Mouse (Mus musculus) hindbrain, embryonic 15.5 days (tissue): ENCODE data around the gene Slc39a1. TPM values are rescaled to one million over a fixed set of nuclear protein-coding genes. Genes with fewer than 3 reads are reported as not detected.

ENCODE experiments used
- ATAC-seq: fragments of 200-750 bp; cut with Nextera tagmentation; 2 replicates; pipeline ENCODE4 v1.8.0; 2017; ENCODE audit warnings: low read depth, moderate number of reproducible peaks, moderate TSS enrichment; ENCODE audit not compliant: low FRiP score
- H3K27ac ChIP-seq: fragments of 300-500 bp; sonication (generic); replicated peaks from 2 replicates; pipeline ENCODE4 v1.5.1; 2015; ENCODE audit warnings: mild to moderate bottlenecking, inconsistent platforms
- H3K27me3 ChIP-seq: fragments of 300-500 bp; sonication (generic); 2 replicates; pipeline ENCODE4 v1.6.1; 2015; ENCODE audit warnings: control low read depth, inconsistent platforms
- H3K36me3 ChIP-seq: fragments of 300-500 bp; sonication (generic); 2 replicates; pipeline ENCODE4 v1.6.1; 2015; ENCODE audit warnings: control low read depth, inconsistent platforms
- H3K4me1 ChIP-seq: fragments of 300-500 bp; sonication (generic); replicated peaks from 2 replicates; pipeline ENCODE4 v1.6.1; 2015; ENCODE audit warnings: control low read depth, inconsistent platforms
- H3K4me2 ChIP-seq: fragments of 300-500 bp; sonication (generic); 2 replicates; pipeline ENCODE4 v1.6.1; 2015; ENCODE audit warnings: moderate library complexity, mild to moderate bottlenecking, inconsistent platforms
- H3K4me3 ChIP-seq: fragments of 300-500 bp; sonication (generic); 2 replicates; pipeline ENCODE4 v1.5.1; 2015; ENCODE audit warnings: mild to moderate bottlenecking, inconsistent platforms
- H3K9ac ChIP-seq: fragments of 300-500 bp; sonication (generic); 2 replicates; pipeline ENCODE4 v1.6.1; 2015; ENCODE audit warnings: inconsistent platforms
- H3K9me3 ChIP-seq: fragments of 300-500 bp; sonication (generic); 2 replicates; pipeline ENCODE4 v1.6.1; 2016; ENCODE audit warnings: control low read depth, inconsistent platforms
- WGBS: fragments of 180-500 bp; shearing (Covaris S2); methylation state at CpG from one replicate; pipeline ENCODE4 v1.1.7; 2015; 5-methylcytosine and 5-hydroxymethylcytosine counted together
- polyA plus RNA-seq: library from polyadenylated mRNA; unstranded; fragments of >200 nt; fragmentation: Nextera tagmentation; extraction: Ambion mirVana; gene quantifications from 2 replicates; pipeline ENCODE4 v1.2.1, GENCODE M21; 2015

The Slc39a1 gene
- polyA plus RNA-seq, 1 experiment from 2014 or later = 52.1 TPM

GRCm38 (mm10) chr3:90256731-90257530 lies 9.0 kb downstream of the Slc39a1 start:
- Histone ChIP-seq H3K36me3 (peaks cover 50% of the 10 kb centered on the region), H3K4me2 (no peak overlapping the region), H3K4me3 (no peak overlapping the region), H3K4me1 (peaks cover 24% of the 10 kb centered on the region), H3K9ac (no peak overlapping the region), H3K27ac (no peak overlapping the region), H3K27me3 (no peaks in the 10 kb centered on the region), H3K9me3 (no peaks in the 10 kb centered on the region)
- no peak for ATAC-seq
- WGBS = 89% methylated on average over 19 of the region's 19 CpGs

DNA sequence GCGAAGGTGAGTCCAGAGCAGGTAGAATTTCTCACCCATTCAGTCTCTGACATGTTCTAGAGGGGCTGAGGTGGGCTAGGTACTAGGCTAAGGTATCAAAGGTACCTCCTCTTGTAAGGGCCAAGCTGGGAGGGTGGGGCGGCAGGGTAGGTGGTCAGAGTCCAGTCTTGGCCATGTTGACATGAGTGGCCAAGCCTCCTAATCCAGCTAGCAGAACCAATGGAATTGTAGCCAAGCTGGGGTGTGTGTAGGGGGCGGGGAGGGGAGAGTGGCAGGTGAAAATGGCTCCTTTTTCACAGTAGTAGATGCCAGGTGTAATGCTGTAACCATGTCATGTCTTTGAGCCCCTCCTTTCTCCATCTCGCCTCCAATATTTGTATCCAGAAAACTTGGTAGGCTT lies 10.5 kb downstream of the Slc39a1 start:
- H3K9me3 ChIP-seq = no peaks in the 10 kb centered on the region
- ATAC-seq = no peak
- H3K4me2 ChIP-seq = no peak overlapping the region
- no peak overlapping the region for H3K4me3 ChIP-seq
- H3K27ac ChIP-seq = no peak overlapping the region
- H3K36me3 ChIP-seq = peaks cover 66% of the 10 kb centered on the region
- no peak overlapping the region for H3K9ac ChIP-seq
- H3K27me3 ChIP-seq = no peaks in the 10 kb centered on the region
- H3K4me1 ChIP-seq = peaks cover 21% of the 10 kb centered on the region
- WGBS = 96% methylated on average over 4 of the region's 4 CpGs

GRCm38 (mm10) chr3:90263121-90263771 lies 15.3 kb downstream of the Slc39a1 start:
- ATAC-seq = no peak
- H3K27ac ChIP-seq = no peak overlapping the region
- no peaks in the 10 kb centered on the region for H3K27me3 ChIP-seq
- peaks cover 15% of the 10 kb centered on the region for H3K4me1 ChIP-seq
- H3K9me3 ChIP-seq = no peaks in the 10 kb centered on the region
- peaks cover 53% of the 10 kb centered on the region for H3K36me3 ChIP-seq
- no peak overlapping the region for H3K4me3 ChIP-seq
- H3K9ac ChIP-seq = no peak overlapping the region
- no peak overlapping the region for H3K4me2 ChIP-seq
- WGBS = 98% methylated on average over 5 of the region's 5 CpGs

DNA sequence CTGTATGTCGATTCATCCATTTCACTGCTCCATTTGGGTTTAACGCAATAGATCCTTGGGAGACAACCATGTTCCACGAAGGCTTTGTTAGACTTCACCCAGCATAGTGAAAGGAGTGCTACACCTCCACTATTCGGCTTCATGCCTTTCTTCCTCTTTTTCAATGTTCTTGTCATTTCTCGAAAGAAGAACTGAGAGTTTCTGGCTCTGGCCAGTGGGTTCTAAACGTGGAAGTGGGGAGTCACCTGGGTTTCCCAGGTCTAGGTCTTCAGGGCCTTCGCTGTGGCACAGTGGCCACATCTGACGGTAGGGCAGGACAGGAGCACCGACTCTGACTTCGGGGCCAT lies 16.7 kb downstream of the Slc39a1 start:
- 33% methylated on average over 10 of the region's 10 CpGs for WGBS
- ATAC-seq = no peak

DNA sequence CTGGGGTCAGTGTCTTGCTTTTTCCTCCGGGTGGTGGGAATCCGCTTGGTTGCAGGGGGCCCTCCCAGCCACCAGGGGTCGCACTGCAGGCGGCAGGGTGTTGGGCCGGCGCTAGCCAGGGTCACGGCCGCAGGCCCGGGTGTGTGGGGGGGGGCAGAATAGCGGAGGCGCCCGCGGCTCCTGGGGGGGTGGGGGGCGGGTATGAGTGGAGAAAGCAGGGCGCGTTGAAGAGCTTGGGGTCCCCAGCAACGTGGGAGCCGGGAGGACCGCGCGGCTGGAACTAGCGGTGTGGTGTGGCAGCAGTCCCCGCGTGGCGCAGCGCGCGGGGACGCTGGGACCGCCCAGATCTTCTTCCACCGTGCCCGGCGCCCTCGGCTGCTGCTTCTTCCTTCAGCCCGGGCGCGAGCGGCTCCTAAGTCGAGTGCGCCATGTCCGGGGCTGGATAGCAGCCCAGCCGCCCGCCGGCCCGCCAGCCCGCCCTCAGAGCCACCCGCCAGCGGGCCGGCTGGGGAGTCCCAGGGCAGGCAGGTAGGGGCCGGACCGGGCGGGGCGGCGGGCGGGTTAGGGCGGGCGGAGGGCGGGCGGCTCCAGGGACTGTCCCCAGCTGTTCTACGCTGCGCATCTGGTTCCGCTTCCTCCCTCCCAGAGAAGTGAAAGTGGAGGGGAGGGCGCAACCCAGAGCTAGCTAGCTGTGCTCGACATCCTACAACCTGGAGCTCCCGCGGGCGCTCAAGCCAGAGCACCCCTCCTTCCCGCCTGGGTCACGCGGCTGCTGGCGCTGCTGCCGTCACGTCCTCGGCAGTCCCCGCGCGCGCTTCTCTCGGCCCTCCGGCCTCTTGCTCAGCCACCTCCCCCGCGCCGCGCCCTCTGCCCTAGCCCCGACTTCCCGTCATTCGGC lies 17.3 kb downstream of the Slc39a1 start, which contains the start of gene Dennd4b:
Gene Dennd4b (plus strand): TSS at position 152 of the 898 bp plus-strand sequence.
- peak within 1 kb of the TSS; percentile 90 for H3K9ac ChIP-seq
- H3K27ac ChIP-seq = peak within 1 kb of the TSS; percentile 98
- H3K9me3 ChIP-seq = no peaks in the 10 kb centered on the region
- H3K4me2 ChIP-seq = peak within 1 kb of the TSS; percentile 90
- WGBS = under 1% methylated on average over 68 of the region's 87 CpGs
- H3K4me1 ChIP-seq = peaks cover 15% of the 10 kb centered on the region
- H3K36me3 ChIP-seq = peaks cover 33% of the 10 kb centered on the region
- peak; percentile 85 for ATAC-seq
- peak within 1 kb of the TSS; percentile 90 for H3K4me3 ChIP-seq
- no peaks in the 10 kb centered on the region for H3K27me3 ChIP-seq

More for the DNA sequence above, 16.7 kb downstream of the Slc39a1 start:
- H3K4me3 ChIP-seq = peak overlapping the region; percentile 90
- peak overlapping the region; percentile 90 for H3K9ac ChIP-seq
- peaks cover 40% of the 10 kb centered on the region for H3K36me3 ChIP-seq
- H3K4me1 ChIP-seq = peaks cover 15% of the 10 kb centered on the region
- no peaks in the 10 kb centered on the region for H3K27me3 ChIP-seq
- peak overlapping the region; percentile 98 for H3K27ac ChIP-seq
- H3K4me2 ChIP-seq = peak overlapping the region; percentile 90
- H3K9me3 ChIP-seq = no peaks in the 10 kb centered on the region

DNA sequence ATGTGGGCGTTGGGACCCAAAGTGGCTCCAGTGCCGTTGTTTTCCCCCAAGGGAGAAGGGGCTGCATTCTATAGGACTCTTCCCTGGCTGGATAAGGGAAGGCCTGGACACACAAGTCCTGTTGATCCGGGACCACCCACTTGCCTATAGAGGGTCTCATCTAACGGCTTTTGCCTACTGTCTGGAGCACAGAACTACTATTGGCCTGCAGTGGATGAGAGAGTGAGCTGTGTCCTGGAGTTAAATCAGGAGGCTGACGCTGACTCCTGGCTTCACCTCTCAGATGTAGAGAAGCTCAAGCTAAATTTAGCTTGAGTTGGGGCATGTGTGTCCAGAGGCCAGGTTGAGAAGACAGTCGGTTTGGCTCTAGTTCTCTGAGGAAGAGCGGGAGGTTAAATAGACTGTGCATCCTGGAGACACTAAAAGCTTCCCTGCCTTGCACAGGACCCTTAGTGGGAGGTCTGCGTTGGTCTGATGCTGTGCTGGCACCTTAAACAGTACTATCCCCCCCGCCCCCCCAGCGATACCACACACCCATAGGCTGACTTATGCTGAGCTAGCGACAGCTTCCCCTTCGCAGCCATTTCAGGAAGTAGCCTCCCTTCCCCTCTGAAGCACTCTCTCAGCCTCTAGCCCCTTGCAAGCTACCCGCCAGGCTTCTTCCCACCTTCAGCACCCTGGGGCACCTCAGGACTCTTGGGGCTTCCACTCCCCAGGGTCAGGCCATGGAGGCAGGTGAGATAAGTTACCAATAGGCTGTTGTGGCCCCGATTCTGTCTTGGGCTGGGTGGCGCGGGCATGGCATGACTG lies 18.2 kb downstream of the Slc39a1 start:
- H3K27me3 ChIP-seq = no peaks in the 10 kb centered on the region
- WGBS = 27% methylated on average over 16 of the region's 16 CpGs
- H3K9me3 ChIP-seq = no peaks in the 10 kb centered on the region
- H3K36me3 ChIP-seq = peaks cover 25% of the 10 kb centered on the region
- peaks cover 15% of the 10 kb centered on the region for H3K4me1 ChIP-seq
- peak overlapping the region; percentile 90 for H3K4me2 ChIP-seq
- ATAC-seq = peak; percentile 39; the same call in 1 of the 2 replicates
- peak overlapping the region; percentile 90 for H3K4me3 ChIP-seq
- peak overlapping the region; percentile 98 for H3K27ac ChIP-seq
- H3K9ac ChIP-seq = peak overlapping the region; percentile 90

DNA sequence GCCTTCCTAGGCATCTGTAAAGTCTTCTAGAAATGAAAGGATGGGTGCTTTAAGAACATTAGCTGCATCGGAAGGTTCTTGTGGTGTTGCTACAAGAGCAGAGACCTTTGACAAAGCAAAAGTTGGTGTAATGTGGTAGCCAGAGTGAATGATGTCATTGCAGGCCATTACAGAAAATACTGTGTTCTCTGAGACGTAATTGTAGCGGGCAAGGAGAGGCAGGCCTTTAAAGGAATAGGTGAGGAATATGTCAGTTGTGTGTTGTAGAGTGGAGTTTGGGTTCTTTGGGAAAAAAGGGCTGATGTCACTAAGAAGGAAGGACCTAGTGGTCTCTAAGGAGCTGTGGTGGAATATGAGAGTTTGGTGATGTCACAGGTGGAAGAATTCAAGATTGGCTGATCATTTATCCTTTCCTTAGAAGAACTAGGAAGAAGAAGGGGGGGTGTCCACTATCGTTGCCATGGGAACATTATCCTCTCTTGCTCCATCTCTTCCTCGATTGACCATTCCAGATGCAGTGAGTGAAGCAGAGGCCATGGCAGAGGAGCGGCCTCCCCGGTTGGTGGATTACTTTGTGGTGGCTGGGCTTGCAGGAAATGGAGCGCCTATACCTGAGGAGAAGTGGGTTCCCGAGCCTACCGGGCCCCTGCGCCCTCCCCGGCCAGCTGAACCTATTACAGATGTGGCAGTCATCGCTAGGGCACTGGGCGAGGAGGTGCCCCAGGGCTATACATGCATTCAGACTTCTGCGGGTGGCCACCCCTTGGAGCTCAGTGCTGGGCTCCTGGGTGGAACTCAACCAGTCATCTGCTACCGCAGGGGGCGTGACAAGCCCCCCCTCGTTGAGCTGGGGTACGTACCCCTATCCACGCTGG lies 19.2 kb downstream of the Slc39a1 start:
- WGBS = 92% methylated on average over 20 of the region's 20 CpGs
- H3K27ac ChIP-seq = no peak overlapping the region
- H3K4me2 ChIP-seq = no peak overlapping the region; the same call in 1 of the 2 replicates
- H3K9me3 ChIP-seq = no peaks in the 10 kb centered on the region
- no peaks in the 10 kb centered on the region for H3K27me3 ChIP-seq
- H3K4me3 ChIP-seq = no peak overlapping the region
- no peak overlapping the region for H3K9ac ChIP-seq
- H3K36me3 ChIP-seq = peaks cover 16% of the 10 kb centered on the region
- no peak for ATAC-seq
- peaks cover 15% of the 10 kb centered on the region for H3K4me1 ChIP-seq

DNA sequence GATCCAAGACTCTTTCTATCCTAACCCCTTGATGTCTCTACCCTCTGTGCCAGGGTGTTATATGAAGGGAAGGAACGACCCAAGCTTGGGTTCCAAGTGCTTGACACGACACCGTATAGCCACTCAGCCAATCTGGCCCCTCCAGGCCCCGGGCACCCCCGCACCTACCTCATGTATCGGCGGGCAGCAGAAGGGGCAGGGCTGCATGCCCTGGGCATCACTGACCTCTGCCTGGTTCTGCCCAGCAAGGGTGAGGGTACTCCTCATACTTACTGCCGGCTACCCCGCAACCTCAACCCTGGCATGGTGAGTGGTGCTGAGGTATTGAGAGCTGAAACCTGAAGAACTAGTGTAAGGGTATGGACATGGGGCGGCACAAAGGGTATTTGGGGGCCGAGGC lies 20.2 kb downstream of the Slc39a1 start:
- Histone ChIP-seq H3K4me3 (no peak overlapping the region), H3K9ac (no peak overlapping the region), H3K27ac (no peak overlapping the region), H3K27me3 (no peaks in the 10 kb centered on the region), H3K36me3 (peaks cover 12% of the 10 kb centered on the region), H3K9me3 (no peaks in the 10 kb centered on the region), H3K4me1 (peaks cover 15% of the 10 kb centered on the region), H3K4me2 (no peak overlapping the region)
- no peak for ATAC-seq
- WGBS = 97% methylated on average over 11 of the region's 11 CpGs

DNA sequence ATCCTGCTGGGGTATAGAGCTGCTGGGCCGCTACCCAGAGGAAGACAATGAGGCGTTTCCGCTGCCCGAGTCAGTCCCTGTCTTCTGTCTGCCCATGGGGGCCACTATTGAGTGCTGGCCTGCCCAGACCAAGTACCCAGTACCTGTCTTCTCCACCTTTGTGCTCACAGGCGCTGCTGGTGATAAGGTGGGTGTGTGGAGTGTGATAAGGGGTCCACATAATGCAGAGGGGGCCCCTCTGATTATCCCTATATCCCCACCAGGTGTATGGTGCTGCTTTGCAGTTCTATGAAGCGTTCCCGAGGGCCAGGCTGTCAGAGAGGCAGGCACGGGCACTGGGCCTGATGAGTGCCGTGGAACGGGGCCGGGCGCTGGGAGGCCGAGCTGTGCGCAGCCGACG lies 21.0 kb downstream of the Slc39a1 start:
- H3K27me3 ChIP-seq = no peaks in the 10 kb centered on the region
- ATAC-seq = no peak
- no peak overlapping the region for H3K4me2 ChIP-seq
- H3K9me3 ChIP-seq = no peaks in the 10 kb centered on the region
- peaks cover 15% of the 10 kb centered on the region for H3K4me1 ChIP-seq
- no peak overlapping the region for H3K9ac ChIP-seq
- 87% methylated on average over 16 of the region's 16 CpGs for WGBS
- no peak overlapping the region for H3K27ac ChIP-seq
- H3K4me3 ChIP-seq = no peak overlapping the region
- H3K36me3 ChIP-seq = peaks cover 16% of the 10 kb centered on the region

GRCm38 (mm10) chr3:90270784-90271183 lies 22.8 kb downstream of the Slc39a1 start:
- H3K4me1 ChIP-seq = peaks cover 12% of the 10 kb centered on the region
- peaks cover 20% of the 10 kb centered on the region for H3K36me3 ChIP-seq
- no peak overlapping the region for H3K27ac ChIP-seq
- H3K4me3 ChIP-seq = no peak overlapping the region
- H3K27me3 ChIP-seq = no peaks in the 10 kb centered on the region
- no peaks in the 10 kb centered on the region for H3K9me3 ChIP-seq
- no peak overlapping the region for H3K4me2 ChIP-seq
- no peak for ATAC-seq
- 94% methylated on average over 8 of the region's 8 CpGs for WGBS
- H3K9ac ChIP-seq = no peak overlapping the region
